Mouse (Mus musculus) gastrocnemius, adult 18-20 months (tissue): ENCODE results near the gene Zfp239. TPM values are rescaled to one million over a fixed set of nuclear protein-coding genes. Genes with fewer than 3 reads are reported as not detected.

Experiments
- DNase-seq: peaks from one replicate; pipeline ENCODE4 v3.0.0; 2021; ENCODE audit warnings: low spot score
- total RNA-seq, 2 experiments: library from RNA; stranded (reverse); gene quantifications; 2 replicates each; pipeline ENCODE4 v1.2.3; 2021

Gene Zfp239
- total RNA-seq, 2 experiments from 2014 or later: 1.2 to 1.4 TPM

- peak; percentile 91 for DNase-seq
Measured at GRCm38 (mm10) chr6:117878700-117879407, 17.0 kb downstream of the Zfp239 start.

GRCm38 (mm10) chr6:117879408-117880115, 17.7 kb downstream of the Zfp239 start:
- DNase-seq: peak; percentile 99

- peak; percentile 13 for DNase-seq
Measured at GRCm38 (mm10) chr6:117880394-117880838, 18.5 kb downstream of the Zfp239 start.

GRCm38 (mm10) chr6:117881229-117881628, 19.3 kb downstream of the Zfp239 start:
- DNase-seq: no peak

- DNase-seq: no peak
Measured at GRCm38 (mm10) chr6:117881997-117882396, 20.1 kb downstream of the Zfp239 start.

GRCm38 (mm10) chr6:117885943-117886342, 24.0 kb downstream of the Zfp239 start:
- no peak for DNase-seq

GRCm38 (mm10) chr6:117888032-117888431, 26.1 kb downstream of the Zfp239 start:
- DNase-seq: no peak

- no peak for DNase-seq
Measured at GRCm38 (mm10) chr6:117888642-117889096, 26.8 kb downstream of the Zfp239 start.

- DNase-seq: no peak
Measured at GRCm38 (mm10) chr6:117890257-117890656, 28.4 kb downstream of the Zfp239 start.

- DNase-seq: no peak
Measured at GRCm38 (mm10) chr6:117891369-117892160, 29.7 kb downstream of the Zfp239 start.

GRCm38 (mm10) chr6:117892386-117892785, 30.5 kb downstream of the Zfp239 start:
- no peak for DNase-seq

GRCm38 (mm10) chr6:117893435-117893834, 31.5 kb downstream of the Zfp239 start:
- no peak for DNase-seq

GRCm38 (mm10) chr6:117897800-117898199, 35.9 kb downstream of the Zfp239 start:
- no peak for DNase-seq

- DNase-seq: no peak
Measured at GRCm38 (mm10) chr6:117900126-117901080, 38.5 kb downstream of the Zfp239 start, which contains the start of gene Hnrnpf. Hnrnpf (plus strand) TSS chr6:117900324.

GRCm38 (mm10) chr6:117901510-117902402, 39.9 kb downstream of the Zfp239 start:
- no peak for DNase-seq

GRCm38 (mm10) chr6:117902556-117902955, 40.7 kb downstream of the Zfp239 start:
- DNase-seq: no peak

- no peak for DNase-seq
Measured at GRCm38 (mm10) chr6:117903836-117904235, 41.9 kb downstream of the Zfp239 start.

- DNase-seq: no peak
Measured at GRCm38 (mm10) chr6:117905260-117905930, 43.5 kb downstream of the Zfp239 start.

GRCm38 (mm10) chr6:117906015-117906531, 44.2 kb downstream of the Zfp239 start:
- no peak for DNase-seq
